Mouse (Mus musculus): Measurements from ENCODE around the gene Rapgef2. TPM values are rescaled to one million over a fixed set of nuclear protein-coding genes. Genes with fewer than 3 reads are reported as not detected.

Rapgef2 gene
- polyA plus RNA-seq, 1 experiment from 2014 or later, result 7.5 TPM

DNA sequence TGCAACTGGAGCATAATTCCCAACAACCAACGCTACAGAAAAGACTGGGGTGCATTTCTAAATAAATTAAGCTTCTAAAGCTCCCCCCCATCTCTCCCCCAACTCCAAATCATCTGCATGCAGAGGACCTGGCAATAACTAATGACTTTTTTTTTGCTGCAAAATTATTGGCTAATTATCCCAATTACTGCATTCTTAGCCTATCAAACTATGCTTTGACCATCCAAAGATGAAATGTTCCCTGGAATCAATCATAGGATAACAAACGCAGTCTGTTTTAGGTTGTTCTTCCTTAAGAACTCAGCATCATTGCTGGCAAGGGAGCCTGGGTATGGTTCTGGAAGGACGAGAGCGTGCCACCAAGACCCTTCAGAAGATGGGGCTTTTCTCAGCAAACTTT lies 22.3 kb upstream of the Rapgef2 start:
- H3K4me3 ChIP-seq (ENCODE audit: low read depth, low read length), result no peak overlapping the region
- ATAC-seq (ENCODE audit: insufficient read depth, low FRiP score, low TSS enrichment), result no peak
- no peak overlapping the region for H3K27ac ChIP-seq (ENCODE audit: low read depth, low read length)

DNA sequence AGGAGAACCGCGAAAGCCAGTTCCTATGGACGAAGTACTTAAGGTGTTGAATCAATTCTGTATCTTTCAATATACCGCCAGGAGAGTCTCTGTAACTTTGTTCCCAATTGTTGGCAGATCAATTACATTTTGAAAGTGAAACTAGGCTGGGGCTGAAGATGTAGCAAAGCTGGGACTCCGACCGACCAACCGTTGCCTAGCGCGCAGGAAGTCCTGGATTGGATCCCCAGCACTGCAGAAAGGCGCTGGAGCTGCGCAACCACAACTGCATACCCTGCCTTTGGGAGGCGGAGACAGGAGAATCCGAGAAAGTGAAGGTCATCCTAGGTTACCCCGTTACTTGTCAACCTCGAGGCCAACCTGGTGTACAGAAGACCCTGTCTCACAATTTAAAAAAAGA lies 13.1 kb upstream of the Rapgef2 start:
- WGBS, result 89% methylated on average over 15 of the region's 15 CpGs
- H3K27me3 ChIP-seq (ENCODE audit: control insufficient read depth, insufficient read depth, low read length), result no peaks in the 10 kb centered on the region

More for the DNA sequence above, 22.3 kb upstream of the Rapgef2 start:
- no peaks in the 10 kb centered on the region for H3K27me3 ChIP-seq (ENCODE audit: control insufficient read depth, insufficient read depth, low read length)
- no peaks in the 10 kb centered on the region for H3K9me3 ChIP-seq (ENCODE audit: control insufficient read depth, low read length)
- no peaks in the 10 kb centered on the region for H3K36me3 ChIP-seq (ENCODE audit: control insufficient read depth, insufficient read depth, low read length)
- no peak overlapping the region for H3K4me2 ChIP-seq (ENCODE audit: low read depth)
- WGBS, result 91% methylated on average over 4 of the region's 4 CpGs
- DNase-seq (ENCODE audit: low spot score), result no peak
- no peaks in the 10 kb centered on the region for H3K4me1 ChIP-seq (ENCODE audit: control insufficient read depth, insufficient read depth, low read length)
- no peak overlapping the region for H3K9ac ChIP-seq (ENCODE audit: low read length)

DNA sequence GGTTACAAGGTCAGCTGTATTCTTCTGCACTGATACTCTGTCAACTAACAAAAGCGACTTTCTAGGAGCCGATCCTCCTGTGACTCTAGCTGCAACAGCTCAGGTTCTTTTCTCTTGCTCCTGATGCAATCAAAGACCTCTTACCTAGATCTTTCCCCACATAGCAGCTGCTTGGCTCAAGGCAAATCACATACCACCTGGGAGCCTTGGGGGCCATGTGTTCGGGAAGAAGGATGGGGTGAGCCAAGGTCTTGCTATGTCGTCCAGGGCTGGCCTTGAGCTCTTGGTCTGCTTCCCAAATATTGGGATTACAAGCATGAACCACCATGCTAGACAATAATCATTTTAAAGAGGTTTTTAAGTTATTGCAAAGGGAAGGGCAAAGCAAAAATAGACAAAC lies 11.0 kb upstream of the Rapgef2 start:
- DNase-seq (ENCODE audit: low spot score) (no peak), ATAC-seq (ENCODE audit: insufficient read depth, low FRiP score, low TSS enrichment) (no peak)
- H3K27ac ChIP-seq (ENCODE audit: low read depth, low read length), result no peak overlapping the region
- H3K9me3 ChIP-seq (ENCODE audit: control insufficient read depth, low read length), result no peaks in the 10 kb centered on the region
- no peaks in the 10 kb centered on the region for H3K4me1 ChIP-seq (ENCODE audit: control insufficient read depth, insufficient read depth, low read length)
- H3K36me3 ChIP-seq (ENCODE audit: control insufficient read depth, insufficient read depth, low read length), result no peaks in the 10 kb centered on the region
- no peak overlapping the region for H3K4me2 ChIP-seq (ENCODE audit: low read depth)
- H3K4me3 ChIP-seq (ENCODE audit: low read depth, low read length), result no peak overlapping the region
- no peaks in the 10 kb centered on the region for H3K27me3 ChIP-seq (ENCODE audit: control insufficient read depth, insufficient read depth, low read length)
- H3K9ac ChIP-seq (ENCODE audit: low read length), result no peak overlapping the region
- 86% methylated on average over 4 of the region's 4 CpGs for WGBS

More for the DNA sequence above, 13.1 kb upstream of the Rapgef2 start:
- Histone ChIP-seq H3K36me3 (ENCODE audit: control insufficient read depth, insufficient read depth, low read length) (no peaks in the 10 kb centered on the region), H3K9ac (ENCODE audit: low read length) (no peak overlapping the region), H3K4me2 (ENCODE audit: low read depth) (no peak overlapping the region), H3K4me3 (ENCODE audit: low read depth, low read length) (no peak overlapping the region), H3K4me1 (ENCODE audit: control insufficient read depth, insufficient read depth, low read length) (no peaks in the 10 kb centered on the region), H3K9me3 (ENCODE audit: control insufficient read depth, low read length) (no peaks in the 10 kb centered on the region), H3K27ac (ENCODE audit: low read depth, low read length) (no peak overlapping the region)
- DNase-seq (ENCODE audit: low spot score) (no peak), ATAC-seq (ENCODE audit: insufficient read depth, low FRiP score, low TSS enrichment) (no peak)

DNA sequence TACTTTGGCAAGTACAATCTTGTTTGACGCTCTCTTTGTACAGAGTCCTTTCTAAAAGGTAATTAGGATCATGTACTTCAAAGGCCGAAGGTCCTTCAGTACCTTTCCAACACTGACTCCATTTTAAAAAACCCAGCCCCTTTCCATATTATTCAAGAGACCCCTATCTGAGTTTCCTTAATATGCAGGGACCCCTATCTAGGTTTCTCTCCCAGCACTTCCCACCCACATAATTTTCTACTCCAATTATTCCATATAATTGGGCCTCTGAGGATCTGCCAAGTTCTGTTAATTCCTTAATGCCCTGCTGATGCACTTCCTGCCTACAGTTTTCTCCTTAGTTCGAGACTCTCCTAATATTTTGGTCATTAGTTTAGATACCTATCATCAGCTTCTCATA lies 10.3 kb upstream of the Rapgef2 start:
- Histone ChIP-seq H3K4me2 (ENCODE audit: low read depth) (no peak overlapping the region), H3K9me3 (ENCODE audit: control insufficient read depth, low read length) (no peaks in the 10 kb centered on the region), H3K9ac (ENCODE audit: low read length) (no peak overlapping the region), H3K4me3 (ENCODE audit: low read depth, low read length) (no peak overlapping the region), H3K4me1 (ENCODE audit: control insufficient read depth, insufficient read depth, low read length) (no peaks in the 10 kb centered on the region), H3K36me3 (ENCODE audit: control insufficient read depth, insufficient read depth, low read length) (no peaks in the 10 kb centered on the region), H3K27me3 (ENCODE audit: control insufficient read depth, insufficient read depth, low read length) (no peaks in the 10 kb centered on the region), H3K27ac (ENCODE audit: low read depth, low read length) (no peak overlapping the region)
- WGBS, result 84% methylated on average over 3 of the region's 3 CpGs
- DNase-seq (ENCODE audit: low spot score) (no peak), ATAC-seq (ENCODE audit: insufficient read depth, low FRiP score, low TSS enrichment) (no peak)

DNA sequence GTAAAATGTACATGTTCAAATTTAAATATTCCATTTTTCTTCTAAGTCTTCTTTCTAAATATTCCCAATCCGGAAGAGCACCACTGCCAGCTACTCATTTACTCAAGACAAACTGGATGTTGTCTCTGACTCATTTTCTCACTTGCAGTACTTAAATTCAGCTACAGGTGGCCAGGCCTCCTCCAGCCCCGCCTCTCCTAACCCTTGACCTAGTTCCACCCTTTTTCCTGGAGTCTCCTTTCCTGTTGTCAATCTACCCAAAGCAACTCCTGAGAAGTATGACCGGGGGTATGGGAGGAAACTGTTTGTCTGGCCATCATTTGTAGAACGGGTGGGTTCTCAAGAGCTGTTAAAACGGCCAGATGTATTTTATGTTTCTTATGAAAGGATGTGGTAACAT lies 9.7 kb upstream of the Rapgef2 start:
- Histone ChIP-seq H3K27ac (ENCODE audit: low read depth, low read length) (no peak overlapping the region), H3K4me1 (ENCODE audit: control insufficient read depth, insufficient read depth, low read length) (no peaks in the 10 kb centered on the region), H3K27me3 (ENCODE audit: control insufficient read depth, insufficient read depth, low read length) (no peaks in the 10 kb centered on the region), H3K4me3 (ENCODE audit: low read depth, low read length) (no peak overlapping the region), H3K4me2 (ENCODE audit: low read depth) (no peak overlapping the region), H3K9me3 (ENCODE audit: control insufficient read depth, low read length) (no peaks in the 10 kb centered on the region), H3K36me3 (ENCODE audit: control insufficient read depth, insufficient read depth, low read length) (no peaks in the 10 kb centered on the region), H3K9ac (ENCODE audit: low read length) (no peak overlapping the region)
- no peak for ATAC-seq (ENCODE audit: insufficient read depth, low FRiP score, low TSS enrichment)
- DNase-seq (ENCODE audit: low spot score), result no peak
- whole genome bisulfite sequencing, result 75% methylated on average over 5 of the region's 5 CpGs

DNA sequence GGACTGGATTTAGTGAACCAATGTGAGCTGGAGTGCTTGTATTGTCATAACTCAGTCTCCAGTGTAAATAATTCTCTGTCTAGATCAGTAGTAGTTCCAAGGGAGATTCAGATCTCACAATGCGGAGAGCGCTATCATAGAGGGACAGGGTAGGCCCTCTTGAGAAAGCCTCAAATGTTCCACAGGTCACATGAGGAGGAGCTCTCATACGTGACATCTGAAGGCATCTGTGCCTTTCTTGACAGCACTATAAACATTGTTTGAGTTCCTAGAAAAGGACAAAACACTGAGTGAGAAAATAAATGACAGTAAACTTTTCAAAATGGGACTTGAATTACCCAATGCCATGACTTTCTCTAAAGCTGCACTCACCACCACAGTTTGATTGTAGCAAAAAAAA lies 8.4 kb upstream of the Rapgef2 start:
- Histone ChIP-seq H3K9ac (ENCODE audit: low read length) (no peak overlapping the region), H3K27me3 (ENCODE audit: control insufficient read depth, insufficient read depth, low read length) (no peaks in the 10 kb centered on the region), H3K4me3 (ENCODE audit: low read depth, low read length) (no peak overlapping the region), H3K27ac (ENCODE audit: low read depth, low read length) (no peak overlapping the region), H3K4me1 (ENCODE audit: control insufficient read depth, insufficient read depth, low read length) (no peaks in the 10 kb centered on the region), H3K9me3 (ENCODE audit: control insufficient read depth, low read length) (no peaks in the 10 kb centered on the region), H3K4me2 (ENCODE audit: low read depth) (no peak overlapping the region), H3K36me3 (ENCODE audit: control insufficient read depth, insufficient read depth, low read length) (no peaks in the 10 kb centered on the region)
- no peak for ATAC-seq (ENCODE audit: insufficient read depth, low FRiP score, low TSS enrichment)
- WGBS, result 92% methylated on average over 3 of the region's 3 CpGs
- no peak for DNase-seq (ENCODE audit: low spot score)

DNA sequence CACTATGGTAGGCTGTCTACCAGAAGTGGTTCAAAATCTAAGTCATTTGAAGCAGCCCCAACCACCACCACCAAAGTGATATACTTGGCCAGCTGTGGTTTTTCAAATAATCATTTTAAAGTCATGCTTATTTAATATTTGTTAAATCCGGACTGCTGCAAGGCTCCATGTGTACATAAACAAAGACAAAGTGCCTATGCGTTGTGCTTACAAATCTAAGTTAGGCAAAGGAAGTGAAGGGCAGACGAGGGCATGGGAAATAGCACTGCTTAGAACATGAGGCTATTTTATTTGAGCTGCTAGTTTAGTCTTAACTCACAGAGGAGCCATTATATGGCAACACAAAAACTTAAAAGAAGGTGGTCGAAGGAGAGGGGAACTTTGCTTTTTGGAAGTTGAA lies 6.7 kb upstream of the Rapgef2 start:
- no peaks in the 10 kb centered on the region for H3K4me1 ChIP-seq (ENCODE audit: control insufficient read depth, insufficient read depth, low read length)
- 67% methylated on average over 4 of the region's 4 CpGs for WGBS

DNA sequence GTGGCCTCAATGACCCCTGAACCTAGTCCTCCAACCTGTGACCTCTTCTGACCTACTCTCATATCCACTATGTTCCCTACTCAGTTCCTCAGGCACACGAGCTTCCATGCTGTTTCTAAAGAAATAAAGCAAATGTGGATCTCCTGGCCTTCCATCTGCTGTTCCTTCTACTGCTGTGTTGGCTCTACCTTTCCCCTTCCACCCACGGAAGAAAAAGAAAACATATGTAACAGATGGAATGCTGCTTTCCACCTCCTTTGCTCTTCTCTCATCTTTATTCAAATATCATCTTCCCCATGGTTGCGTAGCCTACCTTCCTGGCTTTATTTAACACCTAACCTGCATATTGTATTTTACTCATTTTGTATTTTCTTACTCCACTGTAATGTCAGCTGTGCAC lies 2.7 kb upstream of the Rapgef2 start:
- ATAC-seq (ENCODE audit: insufficient read depth, low FRiP score, low TSS enrichment) (no peak), DNase-seq (ENCODE audit: low spot score) (no peak)
- Histone ChIP-seq H3K9ac (ENCODE audit: low read length) (no peak overlapping the region), H3K27me3 (ENCODE audit: control insufficient read depth, insufficient read depth, low read length) (peaks cover 4% of the 10 kb centered on the region; the same call in 1 of the 2 replicates), H3K9me3 (ENCODE audit: control insufficient read depth, low read length) (no peaks in the 10 kb centered on the region), H3K27ac (ENCODE audit: low read depth, low read length) (no peak overlapping the region), H3K4me3 (ENCODE audit: low read depth, low read length) (no peak overlapping the region), H3K4me1 (ENCODE audit: control insufficient read depth, insufficient read depth, low read length) (peaks cover 10% of the 10 kb centered on the region), H3K36me3 (ENCODE audit: control insufficient read depth, insufficient read depth, low read length) (no peaks in the 10 kb centered on the region), H3K4me2 (ENCODE audit: low read depth) (no peak overlapping the region)
- WGBS, result 77% methylated on average over 3 of the region's 3 CpGs

More for the DNA sequence above, 6.7 kb upstream of the Rapgef2 start:
- peaks cover 4% of the 10 kb centered on the region; the same call in 1 of the 2 replicates for H3K27me3 ChIP-seq (ENCODE audit: control insufficient read depth, insufficient read depth, low read length)
- no peak overlapping the region for H3K4me2 ChIP-seq (ENCODE audit: low read depth)
- H3K4me3 ChIP-seq (ENCODE audit: low read depth, low read length), result no peak overlapping the region
- no peak overlapping the region for H3K27ac ChIP-seq (ENCODE audit: low read depth, low read length)
- H3K9me3 ChIP-seq (ENCODE audit: control insufficient read depth, low read length), result no peaks in the 10 kb centered on the region
- no peak for ATAC-seq (ENCODE audit: insufficient read depth, low FRiP score, low TSS enrichment)
- no peak for DNase-seq (ENCODE audit: low spot score)
- H3K36me3 ChIP-seq (ENCODE audit: control insufficient read depth, insufficient read depth, low read length), result no peaks in the 10 kb centered on the region
- no peak overlapping the region for H3K9ac ChIP-seq (ENCODE audit: low read length)

DNA sequence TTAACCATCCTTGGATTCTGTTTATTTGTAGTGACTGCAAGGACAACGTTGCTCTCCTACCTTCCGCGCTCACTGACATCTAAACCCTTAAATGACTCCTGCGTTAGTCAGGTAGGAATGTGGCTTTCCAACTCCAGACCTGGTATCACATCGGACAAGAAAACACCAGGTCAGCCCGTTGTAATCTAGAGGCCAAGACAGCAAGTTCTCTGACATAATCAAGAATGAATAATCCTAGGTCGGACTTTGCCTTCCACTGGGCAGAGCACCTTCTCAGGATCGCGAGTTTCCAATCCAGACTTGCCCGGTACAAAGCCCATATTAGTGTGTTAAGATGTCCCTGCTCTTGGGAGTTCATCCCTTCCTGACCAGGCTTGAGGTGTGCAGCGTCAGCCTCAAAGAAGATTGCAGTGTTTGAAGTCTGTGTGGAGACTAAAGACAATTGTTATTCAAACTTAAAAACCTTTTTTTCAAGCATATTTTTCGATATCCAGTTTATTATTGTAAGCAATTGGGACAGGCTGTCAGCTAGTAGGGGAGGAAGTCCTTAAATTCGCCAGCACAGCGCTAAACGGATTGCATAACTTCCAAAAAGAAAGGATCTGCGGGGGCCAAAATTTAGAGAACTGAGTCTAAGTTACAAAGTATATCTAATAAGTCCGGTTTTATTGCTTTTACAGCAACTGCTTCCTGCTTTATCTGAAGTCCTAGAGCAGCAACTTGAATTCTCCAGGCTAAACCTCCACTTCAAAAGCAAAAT lies 1.6 kb upstream of the Rapgef2 start:
- ATAC-seq (ENCODE audit: insufficient read depth, low FRiP score, low TSS enrichment) (no peak), DNase-seq (ENCODE audit: low spot score) (peak; percentile 26)
- WGBS, result 17% methylated on average over 17 of the region's 17 CpGs
- Histone ChIP-seq H3K4me3 (ENCODE audit: low read depth, low read length) (peak overlapping the region; percentile 86), H3K36me3 (ENCODE audit: control insufficient read depth, insufficient read depth, low read length) (no peaks in the 10 kb centered on the region), H3K27ac (ENCODE audit: low read depth, low read length) (no peak overlapping the region), H3K27me3 (ENCODE audit: control insufficient read depth, insufficient read depth, low read length) (peaks cover 4% of the 10 kb centered on the region; the same call in 1 of the 2 replicates), H3K4me1 (ENCODE audit: control insufficient read depth, insufficient read depth, low read length) (peaks cover 10% of the 10 kb centered on the region), H3K9me3 (ENCODE audit: control insufficient read depth, low read length) (no peaks in the 10 kb centered on the region), H3K9ac (ENCODE audit: low read length) (peak overlapping the region; percentile 92), H3K4me2 (ENCODE audit: low read depth) (peak overlapping the region; percentile 80)

Measured in neural tube, embryonic 11.5 days (tissue).